Mouse (Mus musculus): ENCODE measurements around the gene H2-Oa.

The H2-Oa gene

GRCm38 (mm10) chr17:34101604-34102032 is 9.5 kb downstream of the H2-Oa start:
- peak; percentile 98 for DNase-seq

- no peak for DNase-seq
Observed at GRCm38 (mm10) chr17:34102831-34103230, 10.7 kb downstream of the H2-Oa start.

- no peak for DNase-seq
Observed at GRCm38 (mm10) chr17:34104804-34105203, 12.7 kb downstream of the H2-Oa start.

- DNase-seq: no peak
Observed at GRCm38 (mm10) chr17:34106555-34106954, 14.4 kb downstream of the H2-Oa start.

GRCm38 (mm10) chr17:34107109-34107867 is 15.1 kb downstream of the H2-Oa start:
- DNase-seq: no peak

- DNase-seq: no peak
Observed at GRCm38 (mm10) chr17:34108460-34108859, 16.3 kb downstream of the H2-Oa start.

- no peak for DNase-seq
Observed at GRCm38 (mm10) chr17:34109038-34109805, 17.1 kb downstream of the H2-Oa start.

- DNase-seq: no peak
Observed at GRCm38 (mm10) chr17:34109806-34110195, 17.7 kb downstream of the H2-Oa start.

- no peak for DNase-seq
Observed at GRCm38 (mm10) chr17:34110309-34110708, 18.2 kb downstream of the H2-Oa start.

GRCm38 (mm10) chr17:34114114-34114513 is 22.0 kb downstream of the H2-Oa start:
- no peak for DNase-seq

GRCm38 (mm10) chr17:34116736-34117370 is 24.7 kb downstream of the H2-Oa start:
- no peak for DNase-seq

- DNase-seq: no peak
Observed at GRCm38 (mm10) chr17:34117421-34118112, 25.4 kb downstream of the H2-Oa start.

- DNase-seq: peak; percentile 64
Observed at GRCm38 (mm10) chr17:34118113-34118872, 26.2 kb downstream of the H2-Oa start.

GRCm38 (mm10) chr17:34118873-34119248 is 26.7 kb downstream of the H2-Oa start:
- DNase-seq: no peak

- DNase-seq: peak; percentile 99
Observed at GRCm38 (mm10) chr17:34119249-34120179, 27.4 kb downstream of the H2-Oa start, which contains the start of gene H2-DMa. H2-DMa (plus strand) TSS chr17:34119541.

- DNase-seq: peak; percentile 96
Observed at GRCm38 (mm10) chr17:34120180-34120723, 28.1 kb downstream of the H2-Oa start.

- peak; percentile 93 for DNase-seq
Observed at GRCm38 (mm10) chr17:34120814-34121171, 28.7 kb downstream of the H2-Oa start.

GRCm38 (mm10) chr17:34121172-34121878 is 29.2 kb downstream of the H2-Oa start:
- DNase-seq: peak; percentile 93

- DNase-seq: peak; percentile 84
Observed at GRCm38 (mm10) chr17:34121879-34122187, 29.7 kb downstream of the H2-Oa start.
